Mouse (Mus musculus) ovary, postnatal 36 days (tissue): Measurements from ENCODE around the gene Abhd17b.
"Not testable (repeated sequence)": the region's sequence is repeated elsewhere in the genome, so short reads cannot be mapped to it uniquely, and the experiment has no call there.

Source experiments
- DNase-seq: peaks from one replicate; pipeline ENCODE4 v3.0.0; 2022; ENCODE audit warnings: low spot score, mixed read lengths

Gene Abhd17b

DNA sequence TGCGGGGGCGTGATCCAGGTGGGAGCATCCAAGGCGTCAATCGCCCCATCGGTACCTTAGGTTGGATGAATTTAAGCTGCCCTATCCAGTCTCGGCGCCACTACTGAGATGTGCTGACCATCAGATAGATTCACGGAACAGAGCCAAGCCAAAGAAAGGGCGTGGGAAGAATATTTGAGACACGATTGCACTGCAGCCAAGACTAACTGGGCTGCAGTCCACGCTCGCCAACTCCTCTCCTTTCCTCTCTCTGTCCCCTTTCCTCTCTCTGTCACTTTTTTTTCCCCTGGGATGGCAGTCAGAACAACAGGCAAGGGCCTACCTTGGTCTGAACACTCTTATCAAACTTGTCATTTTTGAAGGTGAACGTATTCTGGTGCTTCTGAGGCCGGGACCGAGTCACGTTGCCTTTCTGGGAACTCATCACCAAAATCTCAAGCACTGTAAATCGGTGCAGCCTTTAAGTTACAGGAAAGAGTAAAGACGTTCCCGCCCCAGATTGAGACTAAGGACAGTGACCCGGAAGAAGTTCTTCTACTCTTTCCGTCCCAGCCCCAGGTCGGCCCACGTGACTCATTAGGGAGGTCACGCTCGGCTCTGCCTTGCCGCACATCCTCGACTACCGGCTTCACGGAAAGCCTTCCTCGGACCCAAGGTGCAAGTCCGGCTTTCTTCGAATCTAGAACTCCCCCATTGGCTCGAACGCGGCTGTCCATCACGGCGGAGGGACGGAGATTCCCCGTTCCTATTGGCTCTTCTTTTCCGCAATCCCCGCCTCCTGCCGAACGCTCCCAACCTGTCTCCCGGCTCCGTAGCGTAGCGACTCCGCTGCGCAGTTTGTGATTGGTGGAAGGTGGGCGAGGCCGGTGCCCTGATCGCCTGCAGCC is 457 bp upstream of the Abhd17b start, which contains the start of gene 1110059E24Rik:
Gene 1110059E24Rik, minus strand, starts transcription at position 692 of the 887 bp plus-strand sequence.
- DNase-seq, result peak; percentile 96

DNA sequence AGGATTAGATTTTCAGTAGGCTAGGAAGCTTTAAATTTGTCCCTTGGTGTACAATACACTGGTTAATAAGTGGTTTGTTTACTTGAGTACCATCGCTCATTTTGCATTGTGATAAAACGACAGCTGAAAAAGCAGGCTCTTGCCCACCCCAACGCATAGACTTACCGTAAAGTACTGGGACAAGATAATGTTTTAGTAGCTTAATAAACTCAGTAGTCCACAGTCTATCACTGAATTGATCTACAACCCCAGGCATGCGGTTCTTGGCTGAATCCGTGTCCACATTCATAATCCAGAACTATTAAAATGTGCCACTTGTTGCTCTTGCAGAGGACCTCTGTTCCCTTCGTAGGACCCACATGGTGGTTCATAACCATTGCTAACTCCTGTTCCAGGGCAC is 1.8 kb downstream of the Abhd17b start:
- DNase-seq, result no peak

DNA sequence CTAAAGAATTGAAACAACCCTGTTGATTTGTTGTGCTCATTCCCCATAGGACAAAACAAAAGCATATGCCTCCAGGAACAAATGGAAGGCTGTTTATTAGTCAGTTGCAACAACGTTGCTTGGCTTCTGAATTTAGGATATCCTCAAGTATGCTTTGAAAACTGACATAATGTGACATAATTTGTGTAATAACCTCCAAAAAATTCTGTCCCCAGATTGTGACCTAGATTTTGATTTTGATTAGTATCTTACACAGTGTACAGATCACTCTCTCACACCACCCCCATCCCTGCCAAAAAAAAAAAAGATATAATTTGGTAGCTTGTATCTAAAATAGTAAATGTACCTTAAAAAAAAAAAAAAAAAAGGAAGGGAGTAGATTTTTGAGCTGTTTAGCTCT is 7.7 kb downstream of the Abhd17b start:
- DNase-seq, result no peak

DNA sequence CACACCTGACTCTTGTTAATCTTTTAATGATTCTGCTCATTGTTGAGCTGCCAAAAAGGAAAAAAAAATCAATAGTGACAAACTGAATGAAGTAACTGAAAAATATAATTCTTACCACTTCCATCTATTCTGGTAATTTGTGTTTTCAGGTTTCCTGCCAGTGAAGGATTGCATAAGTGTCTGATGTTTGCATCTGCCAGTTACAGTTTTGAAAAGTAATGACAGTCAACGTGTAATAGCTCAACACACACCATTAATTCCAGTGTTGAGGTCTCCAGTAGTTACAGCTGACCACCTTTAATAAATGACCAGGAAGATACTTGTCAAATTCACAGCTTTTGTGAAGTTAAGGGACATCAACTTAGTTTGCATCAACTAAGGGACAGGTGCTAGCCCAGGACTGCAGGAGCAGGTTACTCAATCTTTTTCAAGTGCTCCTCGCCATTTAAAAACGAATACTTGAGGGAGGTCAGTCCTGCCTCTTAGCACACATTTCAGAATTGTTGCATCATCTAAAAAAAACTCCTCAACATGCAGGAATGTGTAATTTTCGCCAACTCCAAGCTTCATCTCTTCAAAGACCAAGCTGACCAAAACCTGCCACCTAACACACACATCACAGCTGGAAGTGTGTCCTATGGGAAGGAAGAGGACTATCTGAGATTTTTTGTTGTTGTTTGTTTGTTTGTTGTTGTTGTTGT is 10.9 kb downstream of the Abhd17b start:
- no peak for DNase-seq

DNA sequence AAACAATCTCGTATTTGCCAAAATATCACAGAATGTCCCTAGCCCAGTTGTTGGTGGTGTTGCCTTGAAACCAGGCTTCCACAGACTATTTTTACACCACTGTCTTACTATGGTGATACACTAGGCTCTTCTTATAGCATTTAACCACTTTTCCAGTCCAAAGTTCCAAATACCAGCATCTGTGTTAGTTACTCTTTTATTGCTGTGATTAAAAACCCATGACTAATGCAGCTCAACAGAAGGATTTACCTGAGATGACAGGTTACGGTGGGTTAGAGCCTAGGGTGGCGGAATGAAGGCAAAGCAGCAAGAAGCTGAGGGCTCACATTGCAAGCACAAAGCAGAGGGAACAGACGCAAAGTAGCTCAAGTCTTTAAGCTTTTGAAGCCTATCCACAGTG is 16.7 kb downstream of the Abhd17b start:
- DNase-seq, result no peak

DNA sequence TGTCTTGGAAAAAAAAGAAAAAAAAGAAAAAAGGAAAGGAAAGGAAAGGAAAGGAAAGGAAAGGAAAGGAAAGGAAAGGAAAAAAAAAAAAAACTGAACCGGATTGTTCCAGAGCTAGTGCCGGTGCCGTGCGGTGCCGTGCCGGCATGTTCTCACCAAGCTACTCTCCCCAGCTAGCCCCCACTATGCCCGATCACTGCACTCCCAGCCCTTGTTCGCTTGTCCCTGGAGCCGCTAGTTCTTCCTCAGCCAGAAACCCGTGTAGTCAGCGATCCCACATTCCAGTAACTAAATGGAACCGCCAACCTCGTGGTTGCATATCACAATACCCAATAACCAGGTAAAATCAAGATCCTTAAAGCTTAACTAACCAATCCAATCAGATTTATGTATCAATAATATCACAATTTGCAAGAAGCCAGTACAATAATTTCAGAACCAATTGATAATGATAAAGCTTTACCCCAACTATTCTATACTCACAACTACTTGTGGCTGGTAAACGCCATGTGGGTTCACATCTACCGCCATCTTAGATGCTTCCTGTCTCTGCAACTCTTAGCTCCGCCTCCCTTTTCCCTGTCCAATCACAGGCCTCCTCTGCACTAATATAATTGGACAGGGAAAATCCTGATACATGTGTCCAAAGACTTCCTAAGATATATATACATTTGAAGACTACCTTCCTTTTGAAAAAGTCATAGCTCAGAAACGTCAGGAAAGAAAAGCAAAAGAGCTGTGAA is 21.5 kb downstream of the Abhd17b start:
- DNase-seq, result no peak

DNA sequence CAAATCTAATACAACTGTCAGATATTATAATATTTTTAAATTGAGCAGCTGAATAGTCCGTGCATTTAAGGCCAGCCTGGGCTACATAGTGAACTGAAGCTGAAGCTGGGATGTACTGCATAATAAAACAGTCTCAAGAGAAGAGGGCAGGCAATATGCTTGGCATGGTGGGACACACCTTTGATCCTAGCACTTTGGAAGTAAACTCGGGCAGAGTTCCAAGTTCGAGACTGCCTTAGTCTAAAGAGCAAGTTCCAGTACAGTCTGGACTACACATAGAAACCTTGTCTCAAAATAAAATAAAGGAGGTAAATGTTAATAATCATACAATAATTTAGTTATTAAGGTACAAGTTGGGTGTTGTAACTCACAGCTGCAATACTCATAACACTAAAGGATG is 27.1 kb downstream of the Abhd17b start:
- no peak for DNase-seq

DNA sequence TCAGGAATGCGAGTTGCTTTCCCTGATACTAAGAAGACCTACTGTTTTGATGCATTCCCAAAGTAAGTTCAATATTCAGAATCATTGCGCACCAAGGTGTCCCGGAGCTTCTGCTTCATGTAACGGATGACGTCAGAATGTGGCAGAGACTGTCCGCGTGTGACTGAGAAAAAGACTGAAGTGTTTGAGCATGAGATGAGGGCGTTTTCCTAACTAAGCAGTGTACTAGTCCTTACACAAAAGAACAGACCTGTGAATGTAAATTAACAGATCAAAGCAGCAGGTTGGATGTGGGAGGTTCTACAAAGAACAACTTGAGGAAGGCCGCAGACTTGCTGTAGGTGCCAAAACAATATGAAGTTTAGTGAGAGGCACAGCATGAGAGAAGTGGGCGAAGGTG is 28.0 kb downstream of the Abhd17b start:
- DNase-seq, result no peak

DNA sequence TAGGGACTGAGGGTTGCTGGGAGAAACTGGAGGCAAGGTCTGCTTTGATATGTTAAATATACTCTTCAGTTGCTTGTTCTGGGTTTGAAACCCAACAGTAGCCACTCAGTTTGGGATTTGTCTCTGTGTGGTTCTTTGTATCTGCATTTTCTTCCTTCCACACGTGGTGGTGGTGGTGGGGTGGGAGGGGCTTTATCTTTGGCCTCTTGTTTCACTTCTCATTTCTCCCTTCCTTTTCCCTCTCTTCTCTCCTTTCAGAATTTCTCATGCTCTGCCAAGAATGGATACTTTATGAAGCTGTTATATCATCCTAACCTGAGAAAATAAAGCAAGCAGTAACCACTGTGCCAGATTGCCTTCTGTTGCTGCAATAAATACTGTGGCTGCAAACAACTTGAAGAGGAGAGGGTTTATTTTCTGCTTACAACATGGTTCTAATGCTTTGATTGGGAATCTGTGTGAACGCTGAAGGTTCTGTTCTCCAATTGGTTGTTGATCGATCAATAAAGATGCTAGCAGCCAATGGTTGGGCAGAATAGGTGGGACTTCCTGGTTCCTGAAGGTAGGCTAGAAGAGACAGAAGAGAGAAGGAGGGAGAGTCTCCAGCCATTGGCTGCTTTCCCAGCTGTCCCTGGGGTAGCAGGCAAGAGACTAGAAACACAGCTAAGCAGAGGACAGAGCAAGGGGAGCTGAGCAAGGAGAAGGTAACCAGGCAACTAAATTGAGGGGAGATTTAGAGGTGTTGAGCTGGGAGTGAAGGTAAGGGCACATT is 60.5 kb downstream of the Abhd17b start:
- peak; percentile 48 for DNase-seq

DNA sequence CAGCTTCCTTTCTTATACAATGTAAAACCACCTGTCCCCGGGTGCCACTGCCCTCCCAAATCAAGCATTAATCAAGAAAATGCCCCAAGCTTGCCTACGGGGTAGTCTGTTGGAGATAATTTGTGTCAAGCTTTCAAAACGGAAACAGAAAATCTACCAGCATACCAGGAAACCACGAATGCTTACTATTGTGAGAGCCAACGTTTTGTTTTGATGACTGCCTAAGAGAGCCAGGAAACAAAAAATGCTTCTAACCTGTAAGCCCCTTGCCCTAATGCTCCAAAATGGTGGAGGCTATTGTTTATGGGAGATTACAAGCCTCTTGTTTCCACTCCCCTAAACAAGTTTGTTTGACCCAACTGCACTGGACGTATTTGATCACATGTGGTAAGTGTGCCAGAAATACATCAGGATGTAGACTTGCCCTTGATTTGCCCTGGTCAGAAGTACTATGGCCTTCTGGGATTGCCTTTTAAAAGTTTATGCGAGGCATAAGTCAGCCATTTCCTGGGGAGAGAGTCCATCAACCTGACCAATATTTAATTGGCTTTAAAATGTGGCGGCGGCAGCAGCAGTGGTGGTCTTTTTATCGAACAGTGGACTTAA is 61.4 kb downstream of the Abhd17b start:
- DNase-seq, result no peak

DNA sequence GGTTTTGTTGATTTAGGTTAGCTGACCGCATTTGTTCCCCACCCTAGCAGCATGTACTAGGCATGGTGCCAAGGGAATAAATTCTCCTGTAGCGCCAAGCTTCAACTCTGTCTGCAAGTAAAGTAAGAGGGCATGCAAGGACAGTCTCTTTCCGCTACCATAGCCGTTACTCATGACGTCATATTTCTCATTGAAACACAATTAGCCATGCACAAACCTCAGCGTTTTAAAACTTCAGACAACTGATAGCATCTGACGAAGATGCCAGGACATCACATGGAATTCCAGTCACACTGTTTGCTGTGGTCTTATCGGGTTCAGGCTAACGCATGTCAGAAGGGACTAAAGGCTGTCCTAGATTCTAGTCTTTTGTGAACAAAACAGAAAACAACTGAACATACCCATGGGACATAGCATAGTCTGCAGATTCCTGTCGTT is 62.0 kb downstream of the Abhd17b start:
- DNase-seq, result no peak

DNA sequence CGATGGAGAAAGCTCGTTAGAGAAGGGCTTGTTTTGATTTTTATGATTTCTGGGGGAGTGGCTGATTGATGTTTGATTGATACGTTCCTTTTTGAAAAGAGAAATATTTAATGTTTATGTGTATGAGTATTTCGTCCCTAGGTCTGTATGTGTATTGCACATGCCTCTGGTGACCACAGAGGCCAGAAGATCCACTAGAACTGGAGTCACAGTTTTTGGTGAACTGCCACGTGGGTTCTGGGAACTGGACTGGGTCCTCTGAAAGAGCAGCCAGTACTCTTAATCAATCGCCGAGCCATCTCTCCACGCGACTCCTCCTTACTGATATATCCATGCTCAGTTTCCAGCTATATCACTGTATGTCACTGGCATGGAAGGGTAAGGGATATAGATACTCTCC is 62.5 kb downstream of the Abhd17b start:
- no peak for DNase-seq

DNA sequence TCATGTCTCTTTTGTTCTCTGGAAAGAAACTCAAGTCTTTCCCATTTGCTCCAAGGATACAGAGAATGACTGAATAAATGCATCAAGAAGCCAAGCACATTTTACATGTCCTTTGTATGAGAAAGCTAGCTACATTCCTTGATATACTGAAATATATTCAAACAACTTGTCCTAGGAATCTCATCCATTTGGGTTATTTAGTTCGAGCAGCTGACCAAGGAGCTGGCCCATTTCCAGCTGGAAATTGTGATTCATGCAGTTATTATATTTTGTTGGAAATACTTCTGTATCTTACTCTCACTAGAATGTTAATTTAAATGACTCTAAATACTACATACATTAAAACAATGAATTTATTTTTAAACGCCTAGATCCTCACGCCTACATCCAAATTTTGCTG is 63.5 kb downstream of the Abhd17b start:
- DNase-seq, result no peak

DNA sequence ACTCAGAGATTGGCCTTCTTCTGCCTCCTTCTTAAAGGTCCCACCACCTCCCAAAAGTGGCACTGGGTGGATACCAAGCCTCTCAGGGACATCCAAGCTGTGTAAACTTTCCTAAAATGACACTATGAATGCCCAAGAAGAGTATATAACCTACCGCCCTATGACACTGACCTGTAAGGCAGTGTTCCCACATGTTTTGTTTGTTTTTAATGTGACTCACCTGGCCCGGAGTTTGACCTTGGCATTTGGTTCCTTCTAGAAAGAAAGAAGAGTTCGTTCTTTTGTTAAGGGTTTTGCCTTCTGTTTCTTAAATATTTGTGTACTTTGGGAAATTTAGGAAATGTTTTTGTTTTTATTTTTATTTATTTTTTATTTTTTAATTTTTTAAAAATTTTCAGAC is 66.2 kb downstream of the Abhd17b start:
- no peak for DNase-seq

DNA sequence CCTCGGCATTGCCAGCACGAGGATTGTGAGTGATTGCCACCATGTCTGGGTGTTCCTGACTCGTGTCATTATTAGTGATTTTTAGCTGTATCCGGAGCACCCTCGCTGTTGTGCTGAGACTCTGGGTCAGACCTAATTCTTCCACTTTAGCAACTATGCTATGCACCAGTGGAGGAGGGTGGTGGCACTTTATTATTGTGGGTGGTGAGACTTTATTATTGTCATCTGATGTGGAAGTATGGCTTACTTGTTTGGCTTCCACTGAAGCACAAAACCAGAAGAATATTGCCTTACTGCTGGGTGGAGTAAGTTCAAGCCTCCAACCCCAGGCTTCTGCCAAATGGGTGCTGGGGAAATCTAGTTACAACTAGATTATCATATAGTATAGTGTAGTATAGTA is 68.0 kb downstream of the Abhd17b start:
- no peak for DNase-seq

DNA sequence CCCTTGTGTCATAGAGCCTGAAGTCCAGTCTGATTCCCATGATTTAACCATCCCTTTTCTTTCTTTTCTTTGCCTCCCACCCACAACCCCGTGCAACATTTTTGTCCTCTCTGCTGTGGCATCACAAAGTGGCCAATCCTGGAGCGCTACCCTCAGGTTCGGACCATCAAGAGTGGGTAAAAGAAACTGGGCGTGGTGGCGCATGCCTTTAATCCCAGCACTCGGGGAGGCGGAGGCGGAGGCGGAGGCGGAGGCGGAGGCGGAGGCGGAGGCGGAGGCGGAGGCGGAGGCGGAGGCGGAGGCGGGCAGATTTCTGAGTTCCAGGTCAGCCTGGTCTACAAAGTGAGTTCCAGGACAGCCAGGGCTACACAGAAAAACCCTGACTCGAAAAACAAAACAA is 70.3 kb downstream of the Abhd17b start:
- DNase-seq, result not testable (repeated sequence)

DNA sequence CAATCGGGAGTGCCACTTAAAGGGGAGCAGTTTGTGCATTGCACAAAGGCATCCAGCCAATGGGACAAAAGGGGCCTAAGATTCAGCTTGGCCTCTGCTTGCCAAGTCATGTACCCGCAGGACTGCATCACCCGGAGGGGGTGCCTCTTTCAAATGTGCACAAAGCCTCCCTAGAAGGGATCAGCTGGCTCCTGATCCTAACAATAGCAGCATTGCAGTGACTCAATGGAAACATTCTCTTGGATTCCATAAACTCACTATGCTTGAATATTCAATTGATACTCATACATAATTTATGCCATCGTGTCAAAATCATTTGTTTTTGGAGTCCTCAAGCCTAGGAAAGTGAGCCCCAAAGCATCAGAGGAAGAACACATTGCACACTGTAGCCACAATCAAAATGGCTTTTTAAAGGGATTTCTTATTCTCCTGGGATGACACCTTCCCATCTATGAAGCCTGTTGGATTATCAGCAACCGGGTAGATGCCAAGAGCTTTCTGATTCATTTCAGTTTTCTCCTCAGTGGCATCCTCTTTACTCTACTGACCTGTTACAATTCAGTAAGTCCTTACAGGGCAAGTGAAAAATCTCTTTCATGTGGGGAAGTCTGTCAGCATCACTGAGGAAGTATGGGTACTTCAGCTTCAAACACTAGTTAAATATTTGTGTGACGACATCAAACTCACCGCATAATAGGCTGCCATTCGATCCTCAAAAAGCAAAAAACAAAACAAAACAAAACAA is 71.1 kb downstream of the Abhd17b start:
- DNase-seq, result no peak

DNA sequence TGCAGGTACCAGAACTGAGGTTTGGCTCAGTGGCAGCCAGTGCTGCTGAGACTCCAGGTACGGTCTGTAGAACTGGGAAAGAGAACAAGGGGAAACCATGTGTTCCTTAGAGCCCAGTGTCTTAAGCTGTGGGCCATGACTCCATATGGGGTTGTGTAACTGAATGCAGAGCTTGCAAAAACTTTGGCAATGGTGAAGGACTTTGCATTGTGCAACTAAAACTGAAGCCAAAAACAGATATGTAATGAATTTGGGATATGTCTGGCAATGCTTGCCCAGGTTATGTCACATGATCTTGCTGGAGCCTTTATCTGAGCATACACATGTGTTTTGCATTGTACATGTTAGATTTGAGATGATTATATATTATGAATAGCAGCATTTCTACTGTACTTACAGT is 72.2 kb downstream of the Abhd17b start:
- no peak for DNase-seq

DNA sequence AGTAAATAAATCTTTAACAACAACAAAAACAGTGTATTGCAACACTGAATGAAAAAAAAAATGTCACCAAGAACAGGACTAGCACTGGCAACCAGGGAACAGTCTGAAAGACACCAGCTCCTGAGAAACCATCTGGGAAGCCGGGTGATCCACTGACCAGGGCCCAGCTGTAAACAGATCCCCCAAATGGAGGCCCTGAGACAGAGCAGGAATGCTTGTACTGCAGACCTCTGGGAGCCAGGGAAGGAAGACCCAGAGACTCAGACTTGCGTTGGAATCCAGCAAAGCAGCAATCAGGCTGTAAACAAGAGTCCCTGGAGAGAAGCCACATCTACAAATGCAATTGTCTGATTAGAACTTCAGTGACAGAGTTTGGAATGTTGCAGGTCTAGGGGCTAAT is 74.1 kb downstream of the Abhd17b start:
- no peak for DNase-seq

DNA sequence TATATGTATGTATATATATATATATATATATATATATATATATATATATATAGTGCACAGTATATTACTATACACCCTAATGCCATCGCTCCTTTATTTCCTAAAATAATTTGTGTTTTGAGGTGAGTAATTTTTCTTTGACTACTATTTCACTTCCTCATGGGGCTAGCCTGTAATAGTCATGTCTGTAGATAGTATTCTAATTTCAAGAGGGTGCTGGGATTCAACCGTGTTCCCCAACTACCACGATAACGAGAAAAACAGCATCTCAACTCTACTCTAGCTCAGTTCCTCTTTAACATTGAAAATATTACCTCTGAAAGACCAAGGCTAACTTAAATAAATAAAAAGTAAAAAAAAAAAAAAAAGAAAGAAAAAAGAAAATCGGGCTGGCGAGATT is 75.4 kb downstream of the Abhd17b start:
- no peak for DNase-seq

DNA sequence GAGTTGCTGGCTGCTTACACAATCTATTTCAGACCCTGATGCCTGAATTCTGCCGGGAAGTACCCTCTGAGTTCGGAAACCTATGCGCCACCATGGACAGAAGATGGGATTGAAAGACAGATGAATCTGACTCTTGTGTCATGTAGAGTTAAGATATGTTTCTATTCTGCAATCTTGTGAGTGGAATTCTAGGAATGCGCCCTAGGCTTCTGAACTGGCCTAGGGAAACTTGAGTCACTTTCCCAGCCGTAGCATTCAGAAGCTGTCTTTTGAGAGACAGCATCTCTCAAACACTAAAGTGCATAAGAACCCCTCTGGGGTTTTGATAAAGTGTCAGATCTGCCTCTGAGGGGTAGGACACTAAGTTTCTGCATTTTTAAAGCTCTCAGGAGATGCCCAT is 78.9 kb downstream of the Abhd17b start:
- no peak for DNase-seq
